Mouse (Mus musculus) embryonic facial prominence, embryonic 12.5 days (tissue): ENCODE measurements around the gene Esrrg. TPM values are rescaled to one million over a fixed set of nuclear protein-coding genes. Genes with fewer than 3 reads are reported as not detected.

ENCODE experiments used
- ATAC-seq: fragments of 200-750 bp; cut with Nextera tagmentation; 2 replicates; pipeline ENCODE4 v1.8.0; 2017; ENCODE audit not compliant: insufficient number of reproducible peaks, insufficient read depth, low FRiP score, low TSS enrichment
- H3K27ac ChIP-seq: fragments of 300-500 bp; sonication (generic); 2 replicates; pipeline ENCODE4 v1.5.1; 2016; ENCODE audit warnings: mild to moderate bottlenecking
- H3K27me3 ChIP-seq: fragments of 300-500 bp; sonication (generic); 2 replicates; pipeline ENCODE4 v1.6.1; 2016; ENCODE audit warnings: mild to moderate bottlenecking, moderate library complexity
- H3K36me3 ChIP-seq: fragments of 300-500 bp; sonication (generic); 2 replicates; pipeline ENCODE4 v1.6.1; 2016; ENCODE audit warnings: mild to moderate bottlenecking
- H3K4me1 ChIP-seq: fragments of 300-500 bp; sonication (generic); 2 replicates; pipeline ENCODE4 v1.6.1; 2016
- H3K4me2 ChIP-seq: fragments of 300-500 bp; sonication (generic); replicated peaks from 2 replicates; pipeline ENCODE4 v1.6.1; 2016; ENCODE audit warnings: mild to moderate bottlenecking, moderate library complexity
- H3K4me3 ChIP-seq: fragments of 300-500 bp; sonication (generic); 2 replicates; pipeline ENCODE4 v1.5.1; 2016; ENCODE audit warnings: mild to moderate bottlenecking
- H3K9ac ChIP-seq: fragments of 300-500 bp; sonication (generic); 2 replicates; pipeline ENCODE4 v1.6.1; 2016; ENCODE audit warnings: mild to moderate bottlenecking, moderate library complexity
- H3K9me3 ChIP-seq: fragments of 300-500 bp; sonication (generic); 2 replicates; pipeline ENCODE4 v1.6.1; 2016; ENCODE audit warnings: mild to moderate bottlenecking, moderate library complexity
- WGBS: fragments of 180-500 bp; shearing (Covaris S2); methylation state at CpG from one replicate; pipeline ENCODE4 v1.1.7; 2016; 5-methylcytosine and 5-hydroxymethylcytosine counted together
- polyA plus RNA-seq: library from polyadenylated mRNA; unstranded; fragments of >200 nt; fragmentation: Nextera tagmentation; extraction: Ambion mirVana; gene quantifications from 2 replicates; pipeline ENCODE4 v1.2.1, GENCODE M21; 2016

Gene Esrrg
- polyA plus RNA-seq, 1 experiment from 2014 or later = 2.1 TPM

DNA sequence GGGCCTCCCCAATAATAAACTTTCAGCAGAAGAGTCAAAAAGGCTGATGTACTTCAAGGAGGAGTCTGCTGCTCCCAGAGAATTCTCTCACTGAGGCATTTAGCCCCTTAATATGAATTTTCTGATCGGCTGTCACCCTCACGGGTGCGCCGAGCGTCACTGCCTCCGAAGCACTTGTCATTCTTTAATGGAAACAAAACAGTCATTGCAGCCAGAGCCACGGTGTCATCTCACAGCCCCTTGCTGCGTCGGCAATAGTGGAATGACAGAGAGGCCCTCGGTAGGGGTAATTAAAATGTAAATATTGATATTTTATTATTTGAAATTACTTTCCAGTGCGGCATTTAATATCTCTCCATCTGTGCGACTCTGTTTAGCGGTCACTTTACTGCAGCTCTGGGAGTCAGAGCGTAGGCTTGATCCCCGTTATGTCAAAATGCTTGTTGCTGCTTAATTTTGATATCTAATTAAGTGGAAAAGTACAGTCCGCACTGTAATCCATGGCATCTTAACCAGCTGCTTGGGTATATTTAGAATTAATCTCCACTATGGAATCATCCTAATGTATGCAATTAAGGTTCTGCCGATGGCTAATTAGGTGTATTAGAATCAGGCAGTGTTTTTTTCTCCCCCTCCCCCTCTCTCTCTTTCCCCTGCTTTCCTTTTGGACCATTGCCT lies 578.0 kb downstream of the Esrrg start:
- Histone ChIP-seq H3K9ac (no peak overlapping the region), H3K27me3 (no peaks in the 10 kb centered on the region), H3K9me3 (no peaks in the 10 kb centered on the region)

DNA sequence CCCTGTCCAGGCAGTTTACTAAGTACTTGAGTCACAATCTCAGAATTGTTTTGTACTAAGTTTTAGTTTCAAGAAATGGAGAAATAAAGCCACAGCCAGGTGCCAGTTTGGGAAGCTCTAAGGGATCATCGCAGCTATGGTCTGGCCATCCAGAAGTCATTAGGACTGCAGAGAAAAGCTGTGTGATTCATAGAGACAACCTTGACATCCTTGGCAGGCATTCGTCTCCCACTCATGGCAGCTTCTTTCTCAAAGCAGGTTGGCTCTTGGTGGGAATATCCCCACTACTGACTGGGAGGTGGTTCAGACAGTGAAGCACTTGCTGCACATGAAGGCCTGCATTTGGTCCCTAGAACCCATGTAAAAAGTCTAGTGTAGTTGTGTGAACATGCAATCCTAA lies 584.4 kb downstream of the Esrrg start:
- Histone ChIP-seq H3K9ac (no peak overlapping the region), H3K9me3 (no peaks in the 10 kb centered on the region), H3K4me2 (no peak overlapping the region), H3K36me3 (no peaks in the 10 kb centered on the region), H3K4me3 (no peak overlapping the region), H3K27me3 (no peaks in the 10 kb centered on the region), H3K27ac (no peak overlapping the region), H3K4me1 (no peaks in the 10 kb centered on the region)
- ATAC-seq = no peak
- 90% methylated on average over 2 of the region's 2 CpGs for WGBS

More for the DNA sequence above, 578.0 kb downstream of the Esrrg start:
- 72% methylated on average over 17 of the region's 17 CpGs for WGBS
- H3K4me1 ChIP-seq = no peaks in the 10 kb centered on the region; the same call in 1 of the 2 replicates
- no peak for ATAC-seq
- no peak overlapping the region for H3K27ac ChIP-seq
- H3K4me3 ChIP-seq = no peak overlapping the region
- H3K36me3 ChIP-seq = no peaks in the 10 kb centered on the region
- H3K4me2 ChIP-seq = no peak overlapping the region; the same call in 1 of the 2 replicates

DNA sequence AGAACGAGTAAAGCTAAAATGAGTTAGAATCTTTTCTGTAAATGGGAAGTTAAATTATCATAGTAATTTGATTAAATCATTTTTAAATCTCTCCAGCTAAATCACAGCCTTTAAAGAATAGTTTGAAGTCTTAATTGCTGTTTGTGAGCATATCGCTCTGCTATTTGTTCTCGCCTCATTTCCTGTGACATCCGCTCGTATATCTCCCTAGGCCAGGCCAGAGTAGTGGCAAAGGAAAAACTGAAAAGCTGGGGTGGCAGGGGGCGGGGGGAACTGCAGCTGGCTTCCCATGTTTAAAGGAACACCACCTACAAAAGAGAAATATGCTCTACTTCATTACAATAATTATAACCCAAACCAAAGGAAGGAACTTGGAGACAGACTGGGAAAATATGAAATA lies 598.8 kb downstream of the Esrrg start:
- H3K27ac ChIP-seq = no peak overlapping the region
- ATAC-seq = no peak
- 63% methylated on average over 6 of the region's 6 CpGs for WGBS
- H3K4me1 ChIP-seq = no peaks in the 10 kb centered on the region
- H3K4me3 ChIP-seq = no peak overlapping the region
- H3K9me3 ChIP-seq = no peaks in the 10 kb centered on the region
- H3K36me3 ChIP-seq = no peaks in the 10 kb centered on the region
- no peaks in the 10 kb centered on the region for H3K27me3 ChIP-seq
- H3K9ac ChIP-seq = no peak overlapping the region
- no peak overlapping the region for H3K4me2 ChIP-seq

DNA sequence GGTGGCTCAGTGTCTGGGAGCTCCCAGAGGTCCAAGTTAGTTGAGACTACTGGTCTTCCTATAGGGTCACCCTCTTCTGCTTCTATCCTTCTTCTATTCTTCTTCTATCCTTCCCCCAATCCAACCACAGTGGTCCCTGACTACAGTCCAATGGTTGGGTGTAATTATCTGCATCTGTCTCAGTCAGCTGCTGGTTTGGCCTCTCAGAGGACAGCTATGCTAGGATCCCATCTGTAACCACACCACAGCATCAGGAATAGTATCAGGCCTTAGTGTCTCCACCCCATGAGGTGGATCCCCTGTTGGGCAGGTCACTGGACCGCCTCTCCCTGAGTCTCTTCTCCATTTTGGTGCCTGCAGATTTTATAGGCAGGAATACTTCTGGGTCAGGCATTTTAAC lies 600.4 kb downstream of the Esrrg start:
- Histone ChIP-seq H3K4me3 (no peak overlapping the region), H3K9ac (no peak overlapping the region), H3K4me2 (no peak overlapping the region), H3K27me3 (no peaks in the 10 kb centered on the region), H3K9me3 (no peaks in the 10 kb centered on the region), H3K27ac (no peak overlapping the region), H3K4me1 (no peaks in the 10 kb centered on the region), H3K36me3 (no peaks in the 10 kb centered on the region)
- 93% methylated on average over 1 of the region's 1 CpGs for WGBS
- ATAC-seq = no peak

DNA sequence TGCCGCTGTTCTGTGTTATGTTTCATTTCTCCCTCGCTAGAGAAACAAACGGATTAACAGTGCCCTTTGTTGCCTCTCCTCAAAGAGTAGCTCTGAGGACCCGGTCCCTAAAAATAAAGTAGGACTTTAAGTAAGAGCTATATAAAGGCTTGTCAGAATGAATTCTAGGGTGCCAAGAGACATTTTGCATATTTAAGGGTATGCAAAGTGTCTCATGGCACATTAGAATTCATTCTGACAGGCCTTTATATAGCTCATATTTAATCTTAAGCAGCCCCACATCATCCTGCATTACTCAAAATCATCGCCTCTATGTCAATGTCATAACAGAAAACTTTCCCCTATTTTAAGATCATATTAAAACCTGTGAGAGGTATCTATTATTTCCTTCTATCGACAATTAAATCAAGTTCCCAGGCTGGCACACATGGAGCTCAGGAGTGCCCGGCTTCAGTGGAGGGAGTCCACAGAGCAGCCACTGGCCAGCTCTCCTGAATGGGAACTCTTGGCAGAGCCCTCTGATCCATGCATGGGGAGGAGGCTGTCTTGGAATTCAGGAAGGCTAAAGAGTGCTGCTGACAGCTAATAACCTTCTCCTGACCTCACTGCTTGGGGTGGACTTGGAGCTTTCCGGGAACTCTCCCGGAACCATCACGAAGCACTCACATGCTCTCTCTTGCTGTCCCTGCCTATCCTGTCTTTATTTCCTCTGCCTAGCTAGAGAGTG lies 606.5 kb downstream of the Esrrg start:
- Histone ChIP-seq H3K27me3 (no peaks in the 10 kb centered on the region), H3K4me2 (no peak overlapping the region), H3K4me3 (no peak overlapping the region), H3K4me1 (0 out of 2 replicates have a peak, but pooled peaks cover 3% of the 10 kb centered on the region), H3K9ac (no peak overlapping the region), H3K9me3 (no peaks in the 10 kb centered on the region), H3K36me3 (no peaks in the 10 kb centered on the region), H3K27ac (no peak overlapping the region)
- no peak for ATAC-seq
- 56% methylated on average over 10 of the region's 10 CpGs for WGBS

DNA sequence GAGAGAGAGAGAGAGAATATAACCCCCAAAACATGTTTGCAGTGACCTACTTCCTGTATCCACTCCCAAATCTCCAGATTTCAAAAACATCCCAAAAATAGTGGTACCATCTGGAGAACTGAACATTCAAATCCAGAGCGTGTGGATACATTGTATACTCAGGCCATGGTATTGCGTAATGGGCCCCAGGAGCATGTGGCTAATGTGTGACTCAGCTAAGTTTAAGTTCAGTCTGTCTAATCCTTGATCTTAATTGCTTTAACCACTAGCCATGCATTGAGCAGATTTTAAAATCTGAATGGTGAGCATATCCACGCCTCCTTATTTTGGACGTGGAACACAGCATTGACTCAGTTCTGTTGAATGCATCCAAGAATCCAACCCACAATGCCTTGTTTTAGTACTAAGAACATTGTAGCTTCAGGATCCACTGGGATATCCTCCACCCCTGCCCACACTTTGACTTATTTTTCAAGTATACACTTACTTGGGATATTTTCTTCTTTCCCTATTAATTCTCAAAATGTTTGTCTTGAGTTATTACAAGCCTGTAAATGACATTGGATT lies 612.7 kb downstream of the Esrrg start:
- no peaks in the 10 kb centered on the region for H3K9me3 ChIP-seq
- no peak overlapping the region for H3K9ac ChIP-seq
- no peaks in the 10 kb centered on the region for H3K36me3 ChIP-seq
- WGBS = 82% methylated on average over 4 of the region's 4 CpGs
- H3K27ac ChIP-seq = no peak overlapping the region
- H3K27me3 ChIP-seq = no peaks in the 10 kb centered on the region
- no peak for ATAC-seq
- no peaks in the 10 kb centered on the region for H3K4me1 ChIP-seq
- H3K4me2 ChIP-seq = no peak overlapping the region
- H3K4me3 ChIP-seq = no peak overlapping the region

DNA sequence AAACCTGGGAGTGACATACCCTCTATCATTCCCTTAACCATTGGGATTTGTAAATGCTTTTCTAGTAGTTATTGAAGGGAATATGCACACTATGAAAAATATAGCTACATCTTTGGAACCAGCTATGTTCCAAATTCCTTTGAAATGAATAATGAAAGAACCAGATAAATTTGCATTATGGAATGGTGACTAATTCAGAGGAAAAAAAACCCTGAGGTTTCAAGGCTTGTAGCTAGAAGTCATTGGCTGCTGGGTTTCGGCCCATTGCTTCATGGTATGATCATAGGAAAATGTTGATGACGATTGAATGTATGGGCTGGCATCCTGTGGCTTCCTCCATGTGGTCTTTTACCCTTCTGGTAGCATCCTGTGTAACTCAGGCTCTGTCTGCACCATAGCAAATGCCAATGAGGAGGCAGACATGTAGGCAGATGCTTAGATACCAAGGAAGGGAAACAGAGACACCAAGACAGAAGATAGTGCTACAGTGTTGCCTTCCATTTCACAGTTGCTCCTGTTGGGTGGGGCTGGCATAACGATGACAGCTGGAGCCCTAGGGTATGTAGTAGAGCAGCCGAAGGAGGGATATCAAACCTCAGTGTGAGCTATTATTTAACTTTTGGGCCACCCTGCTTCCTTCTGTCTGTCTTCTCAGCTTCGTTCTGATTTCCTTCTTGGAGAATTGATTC lies 624.6 kb downstream of the Esrrg start:
- Histone ChIP-seq H3K36me3 (no peaks in the 10 kb centered on the region), H3K27me3 (no peaks in the 10 kb centered on the region), H3K4me3 (no peak overlapping the region), H3K4me1 (no peaks in the 10 kb centered on the region), H3K9ac (no peak overlapping the region), H3K4me2 (no peak overlapping the region), H3K9me3 (no peaks in the 10 kb centered on the region), H3K27ac (no peak overlapping the region)
- WGBS = 82% methylated on average over 5 of the region's 5 CpGs
- ATAC-seq = no peak

DNA sequence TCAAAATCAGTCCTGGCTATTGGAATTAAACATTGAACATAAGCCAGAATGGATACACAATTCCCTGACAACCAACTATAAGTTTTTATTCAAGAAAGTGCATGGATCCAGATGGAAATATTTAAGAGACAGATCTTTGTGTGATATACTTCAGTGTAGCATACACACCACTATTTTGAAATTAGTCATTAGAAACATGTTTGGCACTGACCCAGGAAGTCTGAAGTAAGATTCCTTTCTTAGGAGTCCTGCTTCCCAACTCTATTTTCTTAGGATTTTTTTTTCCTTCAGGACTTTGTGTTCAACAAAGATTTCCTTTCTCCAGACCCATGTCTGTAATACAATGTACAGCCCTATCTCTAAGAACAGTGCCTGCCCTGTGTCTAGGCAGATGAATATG lies 630.0 kb downstream of the Esrrg start:
- Histone ChIP-seq H3K9me3 (no peaks in the 10 kb centered on the region), H3K4me3 (no peak overlapping the region), H3K36me3 (no peaks in the 10 kb centered on the region), H3K27ac (0 out of 2 replicates have a peak overlapping the region, but pooled peaks have one; percentile 17), H3K27me3 (no peaks in the 10 kb centered on the region), H3K4me2 (no peak overlapping the region), H3K4me1 (no peaks in the 10 kb centered on the region), H3K9ac (no peak overlapping the region)
- no peak for ATAC-seq

DNA sequence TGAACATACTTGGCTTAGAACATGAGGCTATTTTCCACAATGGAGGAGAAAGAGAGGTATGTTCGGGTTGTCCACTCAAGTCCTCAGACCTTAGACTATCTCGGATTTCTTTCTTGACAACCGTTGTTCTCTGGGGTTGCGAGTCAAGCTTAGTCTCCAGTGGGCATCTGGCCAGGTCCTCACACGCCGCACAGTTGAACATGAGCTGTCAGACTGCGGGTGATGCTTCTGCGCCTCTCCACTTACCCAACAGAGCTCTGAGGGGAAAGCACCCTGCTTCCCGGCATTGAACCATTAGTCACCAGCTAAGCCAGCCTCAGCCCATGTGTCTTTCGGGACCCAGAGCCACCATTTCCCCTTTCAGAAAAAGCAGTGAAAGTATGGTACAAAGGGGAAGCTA lies 633.2 kb downstream of the Esrrg start:
- H3K27ac ChIP-seq = no peak overlapping the region
- no peak for ATAC-seq
- H3K9me3 ChIP-seq = no peaks in the 10 kb centered on the region
- no peaks in the 10 kb centered on the region for H3K27me3 ChIP-seq
- WGBS = 95% methylated on average over 10 of the region's 10 CpGs
- peaks cover 4% of the 10 kb centered on the region; the same call in 1 of the 2 replicates for H3K4me1 ChIP-seq
- H3K36me3 ChIP-seq = no peaks in the 10 kb centered on the region
- no peak overlapping the region for H3K9ac ChIP-seq
- no peak overlapping the region for H3K4me3 ChIP-seq
- H3K4me2 ChIP-seq = no peak overlapping the region

DNA sequence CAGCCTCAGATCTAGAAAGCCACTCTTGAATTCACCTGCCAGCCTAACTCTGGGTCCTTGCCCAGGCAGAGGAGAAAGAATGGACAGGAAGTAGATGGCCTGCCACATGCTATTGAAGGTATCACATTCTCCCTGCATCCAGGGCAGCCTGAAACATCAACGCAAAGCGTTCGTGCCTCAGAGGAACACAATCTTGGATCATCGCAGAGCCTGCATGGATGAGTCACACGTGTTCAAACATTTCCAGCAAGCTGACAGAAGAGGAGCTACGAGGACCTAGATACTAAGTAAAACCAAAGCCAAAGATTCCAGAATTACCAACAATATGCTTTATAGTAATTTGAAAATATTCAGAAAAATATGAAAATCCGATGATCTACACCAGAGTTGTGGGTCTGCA lies 648.9 kb downstream of the Esrrg start:
- Histone ChIP-seq H3K4me2 (no peak overlapping the region), H3K4me1 (peaks cover 10% of the 10 kb centered on the region; the same call in 1 of the 2 replicates), H3K27ac (no peak overlapping the region), H3K9me3 (no peaks in the 10 kb centered on the region), H3K36me3 (no peaks in the 10 kb centered on the region), H3K27me3 (no peaks in the 10 kb centered on the region), H3K4me3 (no peak overlapping the region), H3K9ac (no peak overlapping the region)
- no peak for ATAC-seq
- WGBS = 88% methylated on average over 7 of the region's 7 CpGs

DNA sequence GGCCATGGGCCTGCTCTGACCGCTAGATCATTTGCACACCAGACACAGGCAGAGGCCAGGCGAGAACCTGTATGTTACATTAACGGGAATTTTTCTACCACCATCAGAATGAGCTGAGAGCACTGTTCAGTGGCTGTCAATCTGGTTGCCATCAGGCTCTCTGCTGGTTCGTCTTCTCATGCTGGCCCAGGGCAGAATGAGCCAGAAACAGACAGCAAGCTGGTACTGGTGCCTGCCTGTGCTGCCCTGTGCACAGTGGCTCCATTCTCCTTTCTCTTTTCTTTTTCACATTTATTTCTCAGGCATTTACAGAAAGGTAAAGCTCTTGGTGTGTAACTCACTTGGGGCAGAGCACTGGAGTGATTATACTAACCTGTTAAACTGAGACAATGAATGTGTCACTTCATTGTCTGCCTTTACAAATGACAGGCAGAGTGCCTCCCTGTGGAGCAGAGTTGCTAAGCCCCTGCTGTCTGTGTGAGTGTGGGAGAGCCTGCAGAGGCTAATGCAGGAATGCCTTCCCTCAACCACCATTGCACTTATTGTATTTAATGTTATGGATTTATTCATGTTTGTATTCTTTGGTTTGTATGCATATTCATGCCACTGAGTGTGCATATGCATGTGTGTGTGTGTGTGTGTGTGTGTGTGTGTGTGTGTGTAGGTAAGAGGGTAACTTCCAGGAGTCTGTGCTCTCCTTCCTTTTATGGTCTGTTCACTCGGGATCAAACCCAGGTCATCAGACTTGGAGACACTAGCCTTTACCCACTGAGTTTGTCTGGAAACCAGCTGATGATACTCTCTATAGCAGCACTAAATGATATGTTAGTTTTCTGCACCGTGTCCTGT lies 651.9 kb downstream of the Esrrg start:
- no peak overlapping the region for H3K27ac ChIP-seq
- H3K4me1 ChIP-seq = peaks cover 10% of the 10 kb centered on the region; the same call in 1 of the 2 replicates
- no peaks in the 10 kb centered on the region for H3K36me3 ChIP-seq
- WGBS = 63% methylated on average over 6 of the region's 6 CpGs
- ATAC-seq = no peak
- H3K4me2 ChIP-seq = no peak overlapping the region
- H3K27me3 ChIP-seq = no peaks in the 10 kb centered on the region
- no peaks in the 10 kb centered on the region for H3K9me3 ChIP-seq
- H3K4me3 ChIP-seq = no peak overlapping the region
- no peak overlapping the region for H3K9ac ChIP-seq
